Mouse (Mus musculus): ENCODE measurements around the gene Rela.

Rela gene

GRCm38 (mm10) chr19:5693801-5694200, 56.5 kb downstream of the Rela start:
- in situ Hi-C loops (cut with MboI, MseI): no loop called here

- in situ Hi-C loops (cut with MboI, MseI): no loop called here
Measured at GRCm38 (mm10) chr19:5695849-5696462, 58.7 kb downstream of the Rela start.
